Mouse (Mus musculus): ENCODE data around the gene Rgcc.
A peak's percentile ranks its signal among the peaks of the same experiment; 100 is the strongest.

DNA sequence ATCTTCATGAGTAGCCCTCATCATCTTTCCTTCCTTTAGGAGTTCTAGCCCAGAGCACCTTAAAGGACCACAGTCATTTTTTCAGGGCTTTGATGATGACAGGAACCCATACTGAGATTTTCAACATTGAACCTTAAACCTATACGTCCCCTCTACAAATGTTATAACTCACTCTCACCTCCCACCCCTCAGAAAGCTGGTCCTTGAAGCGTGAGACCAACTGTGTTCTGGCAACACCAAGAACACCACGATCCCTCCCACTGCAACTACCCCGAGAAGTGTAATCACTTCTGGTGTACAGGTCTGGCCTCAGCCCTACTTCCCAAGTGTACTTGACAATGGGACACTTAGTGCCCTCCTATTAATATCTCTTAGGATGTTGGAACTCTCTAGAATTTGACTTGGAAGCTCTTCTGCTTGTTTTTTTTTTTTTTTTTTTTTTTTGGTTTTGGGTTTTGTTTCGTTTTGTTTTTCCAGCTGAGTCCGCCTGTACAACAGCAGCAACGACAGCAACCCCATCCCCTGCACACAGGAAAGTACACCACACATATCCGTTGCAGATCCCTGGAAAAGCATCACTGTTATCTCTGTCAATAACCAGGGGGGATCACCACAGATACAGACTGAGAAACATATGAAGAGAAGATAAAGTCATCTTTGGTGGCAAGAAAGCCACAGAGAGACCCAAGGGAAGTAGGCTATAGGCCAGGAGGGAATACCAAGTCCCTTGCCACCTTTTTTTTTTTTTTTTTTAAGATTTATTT, 7.2 kb downstream of the Rgcc start:
- TF ChIP-seq MAFK (IDR thresholded peaks at IDR 0.05; ENCODE audit: insufficient read depth, low read depth, low read length) (no peak), HCFC1 (IDR thresholded peaks at IDR 0.05; ENCODE audit: borderline replicate concordance, insufficient read depth, low read length) (no peak), ZC3H11A (IDR thresholded peaks at IDR 0.05; ENCODE audit: borderline replicate concordance, low read depth, low read length) (no peak), ZNF384 (IDR thresholded peaks at IDR 0.05; ENCODE audit: low read depth, low read length) (0 out of 2 replicates have a peak, but pooled peaks have one; percentile 4)
